ENCODE assay signal across 8 mouse cellular contexts in the genomic region with DNA sequence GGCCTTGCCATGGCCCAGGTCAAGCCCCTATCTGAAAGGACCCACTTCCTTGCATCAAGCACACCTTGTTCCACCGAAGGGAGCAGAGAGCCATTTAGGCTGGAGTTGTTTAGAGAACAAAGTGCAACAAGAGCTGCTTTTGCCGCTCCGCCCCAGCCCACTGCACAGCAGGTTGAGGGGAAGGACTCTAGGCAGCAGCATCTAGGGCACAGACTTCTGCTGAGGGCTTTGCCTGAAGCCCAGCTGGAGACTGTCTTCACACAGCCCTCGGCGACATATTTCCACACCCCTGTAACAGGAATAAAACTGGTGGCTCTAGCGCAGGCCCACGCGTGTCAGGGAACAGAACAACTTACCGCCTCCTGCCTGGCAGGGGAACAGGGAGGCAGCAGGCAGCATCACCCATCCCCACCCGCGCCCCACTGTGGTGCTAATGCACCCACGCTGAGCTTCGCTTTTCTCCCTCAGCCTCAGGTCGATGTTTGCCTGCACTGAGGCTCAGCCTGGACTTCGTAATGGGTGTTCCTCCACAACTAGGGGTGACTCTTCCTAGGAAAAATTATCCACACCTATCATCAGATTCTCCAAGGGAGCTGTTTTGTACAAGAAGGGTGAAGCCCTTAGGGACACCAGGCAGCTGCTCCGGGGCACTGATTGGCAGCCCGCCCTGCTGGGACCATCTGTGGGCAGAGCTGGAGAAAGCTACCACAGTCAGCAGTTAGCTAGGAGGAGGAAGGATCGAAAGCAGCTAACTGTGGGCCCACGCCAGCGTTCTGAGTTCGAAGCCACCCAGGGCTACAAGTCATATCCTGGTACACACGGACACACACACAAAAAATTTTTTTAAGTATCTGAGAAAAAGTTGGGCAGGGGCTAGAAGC. TPM values are rescaled to one million over a fixed set of nuclear protein-coding genes. Genes with fewer than 3 reads are reported as not detected.
DNase-seq lines count a peak whose midpoint lies in the region; ATAC-seq and TF ChIP-seq lines count a peak whose summit lies in the region.

A gene (plus strand): TSS at position 10 of the 881 bp plus-strand sequence.
A gene (minus strand): TSS at position 20 of the 881 bp plus-strand sequence.

- H3K9me3 ChIP-seq in heart, embryonic 16.5 days (replicated peaks; ENCODE audit: control insufficient read depth, low read length), result no peaks in the 10 kb centered on the region
- no peaks in the 10 kb centered on the region for H3K9me3 ChIP-seq in liver, postnatal 0 days (ENCODE audit: low read length)
- no peaks in the 10 kb centered on the region for H3K9me3 ChIP-seq in neural tube, embryonic 12.5 days

- TF ChIP-seq CTCF in cortical plate, adult 2 months (IDR thresholded peaks at IDR 0.05; ENCODE audit: extremely low read depth, insufficient read depth, low read length), result no peak
- TF ChIP-seq CTCF in layer of hippocampus, adult 2 months (conservative IDR thresholded peaks at IDR 0.05), result no peak
- TF ChIP-seq CTCF in liver, postnatal 0 days (IDR thresholded peaks at IDR 0.05; ENCODE audit: low read depth), result no peak

- peak within 1 kb of the TSS; percentile 92 for H3K9ac ChIP-seq in heart, embryonic 16.5 days (ENCODE audit: low read length)
- peak within 1 kb of the TSS; percentile 88 for H3K9ac ChIP-seq in liver, postnatal 0 days (replicated peaks)
- H3K9ac ChIP-seq in neural tube, embryonic 12.5 days, result peak within 1 kb of the TSS; percentile 97

- H3K4me1 ChIP-seq in cortical plate, adult 2 months (ENCODE audit: control insufficient read depth, insufficient read depth, low read length), result no peaks in the 10 kb centered on the region; the same call in 1 of the 2 replicates
- H3K4me1 ChIP-seq in heart, embryonic 16.5 days (ENCODE audit: control insufficient read depth, insufficient read depth, low read length), result peaks cover 16% of the 10 kb centered on the region
- peaks cover 13% of the 10 kb centered on the region for H3K4me1 ChIP-seq in liver, postnatal 0 days (ENCODE audit: insufficient read depth)
- peaks cover 33% of the 10 kb centered on the region for H3K4me1 ChIP-seq in neural tube, embryonic 12.5 days

- no peaks in the 10 kb centered on the region for H3K27me3 ChIP-seq in heart, embryonic 16.5 days (ENCODE audit: control insufficient read depth, insufficient read depth, low read length)
- no peaks in the 10 kb centered on the region for H3K27me3 ChIP-seq in liver, postnatal 0 days (ENCODE audit: insufficient read depth, low read length)
- H3K27me3 ChIP-seq in neural tube, embryonic 12.5 days (replicated peaks), result no peaks in the 10 kb centered on the region

- peak within 1 kb of the TSS; percentile 100 for H3K27ac ChIP-seq in cortical plate, adult 2 months (ENCODE audit: insufficient read depth, low read length)
- peak within 1 kb of the TSS; percentile 92 for H3K27ac ChIP-seq in heart, embryonic 16.5 days (ENCODE audit: low read length)
- H3K27ac ChIP-seq in layer of hippocampus, adult 2 months, result peak within 1 kb of the TSS; percentile 100
- H3K27ac ChIP-seq in liver, postnatal 0 days (ENCODE audit: low read depth), result peak within 1 kb of the TSS; percentile 97
- H3K27ac ChIP-seq in neural tube, embryonic 12.5 days, result peak within 1 kb of the TSS; percentile 98

- ATAC-seq in heart, embryonic 16.5 days (replicated peaks; ENCODE audit: extremely low read depth, insufficient read depth, low FRiP score), result peak; percentile 10; the same call in 1 of the 2 replicates
- ATAC-seq in liver, postnatal 0 days, result peak; percentile 9
- peak; percentile 23; the same call in 1 of the 2 replicates for ATAC-seq in neural tube, embryonic 12.5 days (ENCODE audit: low FRiP score, low read depth)

- 33% methylated on average over 22 of the region's 22 CpGs for WGBS in heart, embryonic 16.5 days
- 29% methylated on average over 22 of the region's 22 CpGs for WGBS in liver, postnatal 0 days (ENCODE audit: insufficient replicate concordance)
- WGBS in neural tube, embryonic 12.5 days, result 28% methylated on average over 22 of the region's 22 CpGs

- peak within 1 kb of the TSS; percentile 93 for H3K4me3 ChIP-seq in cortical plate, adult 2 months (ENCODE audit: insufficient read depth, low read length)
- H3K4me3 ChIP-seq in heart, embryonic 16.5 days (ENCODE audit: low read length), result peak within 1 kb of the TSS; percentile 73
- peak within 1 kb of the TSS; percentile 85 for H3K4me3 ChIP-seq in layer of hippocampus, adult 2 months
- H3K4me3 ChIP-seq in liver, postnatal 0 days (ENCODE audit: low read depth, low read length), result peak within 1 kb of the TSS; percentile 75
- H3K4me3 ChIP-seq in neural tube, embryonic 12.5 days, result peak within 1 kb of the TSS; percentile 84

- H3K4me2 ChIP-seq in heart, embryonic 16.5 days (ENCODE audit: low read depth, low read length), result peak within 1 kb of the TSS; percentile 89
- H3K4me2 ChIP-seq in liver, postnatal 0 days (ENCODE audit: low read depth, low read length), result peak within 1 kb of the TSS; percentile 93
- H3K4me2 ChIP-seq in neural tube, embryonic 12.5 days (replicated peaks), result peak within 1 kb of the TSS; percentile 91

- peak; percentile 20 to 55 for DNase-seq in heart, adult 18-20 months
- DNase-seq in heart, postnatal 36 days, result no peak
- DNase-seq in layer of hippocampus, adult 2 months (ENCODE audit: low spot score in 2 of 2), result peak; percentile 85 to 90
- DNase-seq in liver, postnatal 0 days, result peak; percentile 48
- peak; percentile 84 for DNase-seq in thymus, postnatal 14 days

- TF ChIP-seq EP300 in liver, postnatal 0 days (IDR thresholded peaks at IDR 0.05; ENCODE audit: low read depth), result no peak

- peaks cover 18% of the 10 kb centered on the region for H3K36me3 ChIP-seq in heart, embryonic 16.5 days (ENCODE audit: control insufficient read depth, insufficient read depth)
- H3K36me3 ChIP-seq in liver, postnatal 0 days (replicated peaks; ENCODE audit: insufficient read depth, low read length), result peaks cover 8% of the 10 kb centered on the region
- peaks cover 51% of the 10 kb centered on the region for H3K36me3 ChIP-seq in neural tube, embryonic 12.5 days

- TF ChIP-seq POLR2A in cortical plate, adult 2 months (IDR thresholded peaks at IDR 0.05; ENCODE audit: extremely low read depth, insufficient read depth, low read length), result peak; percentile 76

- intact Hi-C loops in heart, postnatal 36 days (cut with DNase I), result no loop called here

RNA-seq across cellular contexts. Expression of the first gene that starts in this region (rescaled TPM):
- not detected for total RNA-seq in heart, adult 18-20 months (2021)
- not detected for total RNA-seq in heart, postnatal 36 days (2021)
- not detected in 2 replicates for polyA plus RNA-seq in cortical plate, adult 2 months (2012; rRNA removed)
- polyA plus RNA-seq in heart, embryonic 16.5 days (2015; fragmentation: Nextera tagmentation; extraction: Ambion mirVana), result not detected in 2 replicates
- not detected for total RNA-seq in layer of hippocampus, adult 2 months (2021)
- polyA plus RNA-seq in liver, postnatal 0 days (2015; fragmentation: Nextera tagmentation; extraction: Ambion mirVana), result not detected in 2 replicates
- not detected in 2 replicates for polyA plus RNA-seq in neural tube, embryonic 12.5 days (2016; fragmentation: Nextera tagmentation; extraction: Ambion mirVana)

RNA-seq across cellular contexts. Expression of the second gene that starts in this region (rescaled TPM):
- 10 to 100 TPM in 1 of 2 experiments, 1 to 10 TPM in 1; 3.5 to 12.3 TPM for total RNA-seq in heart, adult 18-20 months (2021)
- 1 to 10 TPM; 4.2 to 4.8 TPM for total RNA-seq in heart, postnatal 36 days (2021)
- 86.0 and 102 TPM in 2 replicates for polyA plus RNA-seq in cortical plate, adult 2 months (2012; rRNA removed)
- 95.5 and 107 TPM in 2 replicates for polyA plus RNA-seq in heart, embryonic 16.5 days (2015; fragmentation: Nextera tagmentation; extraction: Ambion mirVana)
- total RNA-seq in layer of hippocampus, adult 2 months (2021), result 100 to 1,000 TPM; 153 TPM
- polyA plus RNA-seq in liver, postnatal 0 days (2015; fragmentation: Nextera tagmentation; extraction: Ambion mirVana), result 77.5 and 77.7 TPM in 2 replicates
- polyA plus RNA-seq in neural tube, embryonic 12.5 days (2016; fragmentation: Nextera tagmentation; extraction: Ambion mirVana), result 277 and 281 TPM in 2 replicates

Comparison
In these comparisons a context has a peak if more than half of its experiments do, and no peak if none do; other contexts are left out.
1. RNA of the second gene that starts in this region (total RNA-seq): 153 TPM in layer of hippocampus, adult 2 months; 3.5 to 12.3 TPM in heart, adult 18-20 months and 4.2 to 4.8 TPM in heart, postnatal 36 days; every median in the first group is over 10 times any median in the second.
2. DNase-seq: peak in heart, adult 18-20 months (2 of 2), layer of hippocampus, adult 2 months (2 of 2), liver, postnatal 0 days (single experiment) and thymus, postnatal 14 days (single experiment); none in heart, postnatal 36 days (0 of 2).
3. Peak in every context shown above with its lines, with median percentiles within 50 percentile points of each other: H3K27ac ChIP-seq, H3K4me3 ChIP-seq, ATAC-seq, H3K4me2 ChIP-seq and H3K9ac ChIP-seq.